Mouse (Mus musculus) embryonic facial prominence, embryonic 14.5 days (tissue): ENCODE results near the gene Mcoln1. TPM values are rescaled to one million over a fixed set of nuclear protein-coding genes. Genes with fewer than 3 reads are reported as not detected.

ENCODE experiments used
- ATAC-seq: fragments of 200-750 bp; cut with Nextera tagmentation; 2 replicates; pipeline ENCODE4 v1.8.0; 2017; ENCODE audit warnings: low read depth, moderate number of reproducible peaks, moderate TSS enrichment
- DNase-seq: peaks from one replicate; pipeline ENCODE4 v3.0.0-alpha.2; 2015; ENCODE audit warnings: low spot score
- H3K27ac ChIP-seq: fragments of 300-500 bp; sonication (generic); replicated peaks from 2 replicates; pipeline ENCODE4 v1.5.1; 2014; ENCODE audit warnings: low read depth, mild to moderate bottlenecking, low read length, moderate library complexity
- H3K27me3 ChIP-seq: fragments of 300-500 bp; sonication (generic); replicated peaks from 2 replicates; pipeline ENCODE4 v1.6.1; 2014; ENCODE audit warnings: low read length; ENCODE audit not compliant: control insufficient read depth, insufficient read depth
- H3K36me3 ChIP-seq: fragments of 300-500 bp; sonication (generic); 2 replicates; pipeline ENCODE4 v1.6.1; 2014; ENCODE audit warnings: low read length, mixed read lengths; ENCODE audit not compliant: control insufficient read depth, insufficient read depth
- H3K4me1 ChIP-seq: fragments of 300-500 bp; sonication (generic); 2 replicates; pipeline ENCODE4 v1.6.1; 2014; ENCODE audit warnings: antibody characterized with exemption, low read length; ENCODE audit not compliant: control insufficient read depth, insufficient read depth
- H3K4me2 ChIP-seq: fragments of 300-500 bp; sonication (generic); 2 replicates; pipeline ENCODE4 v1.6.1; 2014; ENCODE audit warnings: low read depth, mild to moderate bottlenecking, low read length, moderate library complexity, mixed read lengths
- H3K4me3 ChIP-seq: fragments of 300-500 bp; sonication (generic); 2 replicates; pipeline ENCODE4 v1.5.1; 2014; ENCODE audit warnings: low read depth, mild to moderate bottlenecking, low read length
- H3K9ac ChIP-seq: fragments of 300-500 bp; sonication (generic); 2 replicates; pipeline ENCODE4 v1.6.1; 2014; ENCODE audit warnings: low read depth, mild to moderate bottlenecking, low read length, moderate library complexity, mixed read lengths
- H3K9me3 ChIP-seq: fragments of 300-500 bp; sonication (generic); 2 replicates; pipeline ENCODE4 v1.6.1; 2016; ENCODE audit warnings: low read length; ENCODE audit not compliant: control insufficient read depth
- WGBS: fragments of 180-500 bp; shearing (Covaris S2); extraction: QIAGEN DNeasy Blood & Tissue Kit; methylation state at CpG from one replicate; pipeline ENCODE4 v1.1.7; 2014; 5-methylcytosine and 5-hydroxymethylcytosine counted together
- polyA plus RNA-seq: library from polyadenylated mRNA; unstranded; fragments of >200 nt; fragmentation: Nextera tagmentation; extraction: Ambion mirVana; gene quantifications from 2 replicates; pipeline ENCODE4 v1.2.1, GENCODE M21; 2014

Mcoln1 gene
- polyA plus RNA-seq, 1 experiment from 2014 or later: 36.5 TPM

- peaks cover 86% of the 10 kb centered on the region for H3K36me3 ChIP-seq
- no peaks in the 10 kb centered on the region for H3K9me3 ChIP-seq
- no peak overlapping the region for H3K27ac ChIP-seq
- H3K4me2 ChIP-seq: no peak overlapping the region
- H3K9ac ChIP-seq: no peak overlapping the region
- H3K4me1 ChIP-seq: no peaks in the 10 kb centered on the region
- WGBS: 95% methylated on average over 9 of the region's 9 CpGs
- ATAC-seq (no peak), DNase-seq (no peak)
- no peak overlapping the region for H3K4me3 ChIP-seq
- H3K27me3 ChIP-seq: no peaks in the 10 kb centered on the region
These were observed 36.7 kb downstream of the Mcoln1 start for GRCm38 (mm10) chr8:3536940-3537339.

DNA sequence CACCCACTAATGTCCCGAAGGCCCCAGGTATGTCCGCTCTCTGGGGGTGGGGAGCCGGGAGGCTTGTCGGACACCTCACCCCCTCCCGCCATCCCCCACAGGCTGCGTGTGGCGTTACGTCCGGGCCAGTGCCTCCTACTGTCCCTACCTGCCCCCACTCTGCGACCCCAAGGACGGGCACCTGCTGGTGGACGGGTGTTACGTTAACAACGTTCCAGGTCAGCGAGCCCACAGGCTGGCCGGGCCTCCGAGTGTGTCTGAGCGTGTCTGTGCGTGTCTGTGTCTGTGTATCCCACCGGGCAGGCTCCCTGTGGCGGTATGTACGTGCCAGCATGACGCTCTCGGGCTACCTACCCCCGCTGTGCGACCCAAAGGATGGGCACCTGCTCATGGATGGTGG, 37.4 kb downstream of the Mcoln1 start:
- DNase-seq: no peak
- WGBS: 91% methylated on average over 23 of the region's 26 CpGs
- Histone ChIP-seq H3K36me3 (peaks cover 83% of the 10 kb centered on the region), H3K27ac (no peak overlapping the region), H3K4me1 (no peaks in the 10 kb centered on the region), H3K4me3 (no peak overlapping the region), H3K27me3 (no peaks in the 10 kb centered on the region), H3K4me2 (no peak overlapping the region), H3K9ac (no peak overlapping the region), H3K9me3 (no peaks in the 10 kb centered on the region)
- ATAC-seq: no peak

- ATAC-seq: no peak
- 82% methylated on average over 7 of the region's 7 CpGs for WGBS
- Histone ChIP-seq H3K27ac (no peak overlapping the region), H3K4me1 (no peaks in the 10 kb centered on the region), H3K36me3 (peaks cover 90% of the 10 kb centered on the region), H3K27me3 (no peaks in the 10 kb centered on the region), H3K9me3 (no peaks in the 10 kb centered on the region), H3K9ac (no peak overlapping the region), H3K4me3 (no peak overlapping the region), H3K4me2 (no peak overlapping the region)
- no peak for DNase-seq
These were observed 38.9 kb downstream of the Mcoln1 start for GRCm38 (mm10) chr8:3539146-3539545.

DNA sequence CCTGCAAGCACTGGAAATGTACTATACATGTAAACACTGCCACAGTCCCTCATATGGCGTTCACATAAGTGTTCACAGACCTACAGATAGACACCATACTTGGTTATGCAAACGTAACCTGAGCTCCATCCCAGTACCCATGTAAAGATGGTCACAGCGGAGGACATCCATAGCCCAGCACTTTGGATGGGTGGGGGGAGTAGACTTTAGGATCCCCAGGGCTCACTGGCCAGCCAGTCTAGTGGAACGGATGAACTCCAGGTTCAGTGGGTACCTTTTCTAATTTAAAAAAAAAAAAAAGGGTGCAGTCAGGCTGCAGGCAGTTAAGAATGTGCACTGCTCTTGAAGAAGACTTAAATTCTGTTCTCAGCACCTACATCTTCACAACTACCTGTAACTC, 39.8 kb downstream of the Mcoln1 start:
- no peaks in the 10 kb centered on the region for H3K9me3 ChIP-seq
- no peak overlapping the region for H3K9ac ChIP-seq
- ATAC-seq (no peak), DNase-seq (no peak)
- H3K4me1 ChIP-seq: no peaks in the 10 kb centered on the region
- H3K4me2 ChIP-seq: no peak overlapping the region
- no peaks in the 10 kb centered on the region for H3K27me3 ChIP-seq
- no peak overlapping the region for H3K4me3 ChIP-seq
- WGBS: 89% methylated on average over 4 of the region's 4 CpGs
- H3K36me3 ChIP-seq: peaks cover 92% of the 10 kb centered on the region
- H3K27ac ChIP-seq: no peak overlapping the region

- Histone ChIP-seq H3K4me3 (no peak overlapping the region), H3K4me1 (no peaks in the 10 kb centered on the region), H3K9me3 (0 out of 2 replicates have a peak, but pooled peaks cover 3% of the 10 kb centered on the region), H3K27ac (no peak overlapping the region), H3K4me2 (no peak overlapping the region), H3K36me3 (peaks cover 37% of the 10 kb centered on the region), H3K9ac (no peak overlapping the region), H3K27me3 (no peaks in the 10 kb centered on the region)
- DNase-seq: no peak
- no peak for ATAC-seq
- WGBS: 86% methylated on average over 2 of the region's 2 CpGs
These were observed 46.3 kb downstream of the Mcoln1 start for GRCm38 (mm10) chr8:3546511-3546910.

DNA sequence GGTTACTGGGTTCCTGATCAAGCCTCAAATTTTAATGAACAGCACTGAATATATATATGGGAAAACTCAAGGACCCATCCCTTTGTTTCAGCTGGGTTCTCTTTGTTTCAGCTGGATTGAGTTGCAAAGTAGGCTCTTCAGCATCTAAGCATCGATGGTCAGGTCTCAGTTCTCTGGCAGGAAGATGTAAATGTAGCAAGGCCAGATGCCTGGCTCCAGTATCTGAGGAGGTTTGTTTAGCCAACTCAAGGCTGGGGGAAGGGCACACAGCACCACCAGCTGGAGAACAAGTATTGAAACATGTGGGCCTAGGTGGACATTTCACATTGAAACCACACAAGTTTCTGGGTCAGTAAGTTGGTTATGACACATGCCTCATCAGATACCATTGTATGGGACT, 52.0 kb downstream of the Mcoln1 start:
- Histone ChIP-seq H3K9me3 (0 out of 2 replicates have a peak, but pooled peaks cover 3% of the 10 kb centered on the region), H3K36me3 (no peaks in the 10 kb centered on the region), H3K4me3 (no peak overlapping the region), H3K27me3 (no peaks in the 10 kb centered on the region), H3K27ac (no peak overlapping the region), H3K4me2 (no peak overlapping the region), H3K4me1 (no peaks in the 10 kb centered on the region), H3K9ac (no peak overlapping the region)
- ATAC-seq: no peak
- DNase-seq: no peak
- 82% methylated on average over 1 of the region's 1 CpGs for WGBS

DNA sequence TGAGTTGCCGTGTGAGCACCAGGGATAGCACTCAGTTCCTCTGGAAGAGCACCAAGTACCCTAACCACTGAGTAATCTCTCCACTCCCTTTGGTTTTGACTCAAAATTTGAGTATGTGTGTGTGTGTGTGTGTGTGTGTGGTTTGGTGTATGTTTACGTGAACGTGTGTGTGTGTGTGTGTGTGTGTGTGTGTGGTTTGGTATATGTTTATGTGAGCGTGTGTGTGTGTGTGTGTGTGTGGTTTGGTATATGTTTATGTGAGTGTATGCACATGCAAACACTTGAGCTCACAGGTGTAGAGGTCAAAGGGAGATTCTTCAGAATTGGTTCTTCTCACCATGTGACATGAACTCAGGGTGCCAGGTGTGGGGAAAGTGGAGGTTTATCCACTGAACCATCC, 55.9 kb downstream of the Mcoln1 start:
- ATAC-seq (peak; percentile 84; the same call in 1 of the 2 replicates), DNase-seq (no peak)
- H3K27me3 ChIP-seq: no peaks in the 10 kb centered on the region
- no peaks in the 10 kb centered on the region for H3K9me3 ChIP-seq
- H3K9ac ChIP-seq: no peak overlapping the region
- H3K4me3 ChIP-seq: no peak overlapping the region
- H3K4me2 ChIP-seq: no peak overlapping the region
- no peaks in the 10 kb centered on the region for H3K36me3 ChIP-seq
- WGBS: 68% methylated on average over 4 of the region's 4 CpGs
- H3K4me1 ChIP-seq: no peaks in the 10 kb centered on the region
- H3K27ac ChIP-seq: no peak overlapping the region

Other genes with a start within 250 kb of the Mcoln1 start
- 30.3 and 31.8 TPM in 2 replicates for gene Insr, start 220.8 kb upstream of the Mcoln1 start, polyA plus RNA-seq
- gene A430078G23Rik, start 147.0 kb upstream of the Mcoln1 start, polyA plus RNA-seq: 0.21 TPM in 1 of 2 replicates, not detected in the other
- gene Arhgef18, start 107.5 kb upstream of the Mcoln1 start, polyA plus RNA-seq: 8.7 and 9.3 TPM in 2 replicates
- gene Pex11g, start 32.8 kb upstream of the Mcoln1 start, polyA plus RNA-seq: 3.4 and 4.5 TPM in 2 replicates
- gene Tex45, start 29.6 kb upstream of the Mcoln1 start, polyA plus RNA-seq: 0.18 TPM in 1 of 2 replicates, not detected in the other
- gene Zfp358, start 7.3 kb upstream of the Mcoln1 start, polyA plus RNA-seq: 22.6 and 25.1 TPM in 2 replicates
- gene Pnpla6, start 14.9 kb downstream of the Mcoln1 start, polyA plus RNA-seq: 18.2 and 22.0 TPM in 2 replicates
- gene C330021F23Rik, start 67.5 kb downstream of the Mcoln1 start, polyA plus RNA-seq: 0.47 and 0.60 TPM in 2 replicates
- gene Camsap3, start 86.8 kb downstream of the Mcoln1 start, polyA plus RNA-seq: 7.5 and 11.9 TPM in 2 replicates
- 41.3 and 47.0 TPM in 2 replicates for gene Xab2, start 120.9 kb downstream of the Mcoln1 start, polyA plus RNA-seq
- 84.2 and 97.1 TPM in 2 replicates for gene Pet100, start 121.1 kb downstream of the Mcoln1 start, polyA plus RNA-seq
- gene Pcp2, start 125.1 kb downstream of the Mcoln1 start, polyA plus RNA-seq: 0.17 and 0.31 TPM in 2 replicates
- gene Stxbp2, start 130.5 kb downstream of the Mcoln1 start, polyA plus RNA-seq: 23.7 and 30.4 TPM in 2 replicates
- gene Retn, start 155.3 kb downstream of the Mcoln1 start, polyA plus RNA-seq: 1.3 TPM in 1 of 2 replicates, not detected in the other
- 0.45 and 0.78 TPM in 2 replicates for gene Mcemp1, start 165.3 kb downstream of the Mcoln1 start, polyA plus RNA-seq
- gene Fcor, start 171.9 kb downstream of the Mcoln1 start, polyA plus RNA-seq: 12.6 and 14.8 TPM in 2 replicates
- gene Trappc5, start 175.8 kb downstream of the Mcoln1 start, polyA plus RNA-seq: 29.0 and 29.5 TPM in 2 replicates
- gene Fcer2a, start 193.7 kb downstream of the Mcoln1 start, polyA plus RNA-seq: 0.07 and 0.14 TPM in 2 replicates
- gene Clec4g, start 220.2 kb downstream of the Mcoln1 start, polyA plus RNA-seq: not detected in 2 replicates
- gene Cd209a, start 248.5 kb downstream of the Mcoln1 start, polyA plus RNA-seq: 0.50 and 1.1 TPM in 2 replicates